Comparison of ENCODE assay signal across 28 mouse cellular contexts in genomic region chr4:8249805-8250204, GRCm38 (mm10).
"Had no signal": no experiment of that assay in that cellular context is flagged by ENCODE, and none has a peak within 500 bp of the region (broad histone marks: within the 10 kb centered on the region; RNA-seq: fewer than 3 reads in every experiment).

No protein-coding gene starts in this region.

- H3K4me2 ChIP-seq: heart, embryonic 11.5 days; heart, embryonic 13.5 days; heart, embryonic 15.5 days; hindbrain, embryonic 13.5 days; hindbrain, embryonic 15.5 days; kidney, embryonic 15.5 days; limb, embryonic 13.5 days; limb, embryonic 15.5 days; liver, embryonic 12.5 days had no signal

- H3K27ac ChIP-seq: heart, adult 2 months; heart, embryonic 13.5 days; heart, embryonic 15.5 days; hindbrain, embryonic 13.5 days; hindbrain, embryonic 15.5 days; hindbrain, postnatal 0 days; kidney, embryonic 15.5 days; kidney, postnatal 0 days; limb, embryonic 13.5 days; limb, embryonic 15.5 days; liver, embryonic 12.5 days; liver, embryonic 14.5 days had no signal

- DNase-seq: gastrocnemius, postnatal 14 days; gastrocnemius, postnatal 36 days; heart, adult 11 months; heart, adult 2 months; heart, postnatal 14 days; heart, postnatal 36 days; kidney, adult 11 months; kidney, adult 2 months; kidney, adult 9 months; kidney, postnatal 14 days; kidney, postnatal 36 days; layer of hippocampus, adult 9-11 months; layer of hippocampus, postnatal 36 days; left cerebral cortex, postnatal 4 days; lung, adult 18-20 months had no signal

- H3K4me1 ChIP-seq: hindbrain, embryonic 13.5 days; hindbrain, embryonic 15.5 days; kidney, embryonic 15.5 days; limb, embryonic 13.5 days; limb, embryonic 15.5 days; liver, embryonic 12.5 days had no signal

- H3K4me3 ChIP-seq: heart, adult 2 months; heart, embryonic 13.5 days; heart, embryonic 15.5 days; hindbrain, embryonic 13.5 days; hindbrain, embryonic 15.5 days; kidney, embryonic 15.5 days; limb, embryonic 13.5 days; limb, embryonic 15.5 days; liver, embryonic 12.5 days had no signal

- H3K27me3 ChIP-seq: heart, embryonic 13.5 days; heart, embryonic 15.5 days; hindbrain, embryonic 13.5 days; hindbrain, embryonic 15.5 days; kidney, embryonic 15.5 days; limb, embryonic 13.5 days; limb, embryonic 15.5 days; liver, embryonic 12.5 days had no signal

- H3K36me3 ChIP-seq: heart, embryonic 13.5 days; heart, embryonic 15.5 days; hindbrain, embryonic 13.5 days; hindbrain, embryonic 15.5 days; kidney, embryonic 15.5 days; limb, embryonic 13.5 days; limb, embryonic 15.5 days; liver, embryonic 12.5 days had no signal

- H3K9me3 ChIP-seq: heart, embryonic 13.5 days; heart, embryonic 15.5 days; hindbrain, embryonic 13.5 days; hindbrain, embryonic 15.5 days; kidney, embryonic 15.5 days; limb, embryonic 13.5 days; liver, embryonic 12.5 days had no signal

- ATAC-seq: hindbrain, postnatal 0 days; intestine, embryonic 16.5 days; liver, embryonic 12.5 days had no signal

- H3K9ac ChIP-seq: heart, embryonic 13.5 days; heart, embryonic 15.5 days; hindbrain, embryonic 13.5 days; hindbrain, embryonic 15.5 days; kidney, embryonic 15.5 days; limb, embryonic 13.5 days; limb, embryonic 15.5 days; liver, embryonic 12.5 days; liver, embryonic 14.5 days had no signal
